Mouse (Mus musculus): ENCODE results near the gene Gm20547.
"Not testable (repeated sequence)": the region's sequence is repeated elsewhere in the genome, so short reads cannot be mapped to it uniquely, and the experiment has no call there.

The Gm20547 gene

DNA sequence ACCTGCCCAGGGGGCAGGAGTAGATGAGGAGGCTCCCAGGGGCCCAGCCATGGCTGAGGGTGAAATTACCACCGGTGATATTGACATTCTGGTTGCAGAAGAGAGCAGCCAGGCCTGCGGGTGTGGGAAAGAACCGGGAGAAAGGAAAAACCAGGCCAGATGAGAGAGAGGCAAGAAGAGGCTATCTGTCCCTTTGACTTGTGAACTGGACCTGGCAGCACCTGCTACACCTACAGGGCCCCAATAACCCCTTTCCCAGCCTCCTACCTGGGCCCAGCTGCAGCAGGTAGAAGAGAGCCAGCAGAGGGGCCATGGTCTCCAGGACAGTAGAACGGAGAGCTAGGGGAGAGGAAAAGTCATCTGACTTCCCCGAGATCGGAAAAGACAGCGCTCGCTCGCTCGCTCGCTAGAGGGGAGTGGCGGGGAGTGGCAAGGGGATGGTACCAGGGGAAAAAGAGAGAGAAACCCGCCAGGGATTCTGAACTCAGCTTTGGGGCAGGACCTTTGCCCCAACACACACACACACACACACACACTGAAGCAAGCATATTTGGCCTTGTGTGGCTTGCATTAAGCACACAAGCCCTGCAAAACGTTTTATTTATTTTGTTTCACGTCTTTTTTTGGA lies at the start of gene Gm20547:
Gene Gm20547 (minus strand): TSS at position 360 of the 628 bp plus-strand sequence.
- DNase-seq (ENCODE audit: low spot score): no peak

DNA sequence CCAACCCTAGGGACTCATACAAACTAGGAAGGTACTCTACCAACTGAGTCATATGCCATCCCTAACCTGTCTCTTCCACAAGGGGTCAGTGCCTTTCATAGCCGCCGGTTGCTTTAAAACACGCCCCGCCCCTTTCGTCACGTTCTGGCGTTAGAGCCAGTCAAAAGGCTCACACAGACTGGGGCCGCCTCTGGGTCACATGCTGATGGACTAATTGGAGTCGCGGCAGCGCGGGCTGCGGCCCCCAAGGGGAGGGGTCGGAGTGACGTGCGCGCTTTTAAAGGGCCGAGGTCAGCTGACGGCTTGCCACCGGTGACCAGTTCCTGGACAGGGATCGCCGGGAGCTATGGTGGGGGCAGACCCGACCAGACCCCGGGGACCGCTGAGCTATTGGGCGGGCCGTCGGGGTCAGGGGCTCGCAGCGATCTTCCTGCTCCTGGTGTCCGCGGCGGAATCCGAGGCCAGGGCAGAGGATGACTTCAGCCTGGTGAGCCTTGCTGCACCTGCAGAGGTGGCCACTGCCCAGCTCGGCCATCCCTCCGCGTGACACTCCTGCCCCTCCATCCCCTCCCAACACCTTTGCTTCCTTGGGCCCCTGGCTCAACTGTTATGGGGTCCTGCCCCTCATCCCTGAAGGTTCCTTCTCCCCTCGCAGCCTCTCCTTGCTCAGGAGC lies 49.4 kb upstream of the Gm20547 start, which contains the start of gene Neu1:
Gene Neu1 (plus strand): TSS at position 193 of the 674 bp plus-strand sequence.
- DNase-seq (ENCODE audit: low spot score): peak; percentile 97

- DNase-seq (ENCODE audit: low spot score): no peak
Observed at GRCm38 (mm10) chr17:34928841-34929240, 47.0 kb upstream of the Gm20547 start.

- no peak for DNase-seq (ENCODE audit: low spot score)
Observed at GRCm38 (mm10) chr17:34927306-34928019, 45.6 kb upstream of the Gm20547 start.

GRCm38 (mm10) chr17:34924258-34924657 lies 42.4 kb upstream of the Gm20547 start:
- DNase-seq (ENCODE audit: low spot score): no peak

- no peak for DNase-seq (ENCODE audit: low spot score)
Observed at GRCm38 (mm10) chr17:34922939-34923338, 41.1 kb upstream of the Gm20547 start.

- no peak for DNase-seq (ENCODE audit: low spot score)
Observed at GRCm38 (mm10) chr17:34917188-34917587, 35.3 kb upstream of the Gm20547 start.

DNA sequence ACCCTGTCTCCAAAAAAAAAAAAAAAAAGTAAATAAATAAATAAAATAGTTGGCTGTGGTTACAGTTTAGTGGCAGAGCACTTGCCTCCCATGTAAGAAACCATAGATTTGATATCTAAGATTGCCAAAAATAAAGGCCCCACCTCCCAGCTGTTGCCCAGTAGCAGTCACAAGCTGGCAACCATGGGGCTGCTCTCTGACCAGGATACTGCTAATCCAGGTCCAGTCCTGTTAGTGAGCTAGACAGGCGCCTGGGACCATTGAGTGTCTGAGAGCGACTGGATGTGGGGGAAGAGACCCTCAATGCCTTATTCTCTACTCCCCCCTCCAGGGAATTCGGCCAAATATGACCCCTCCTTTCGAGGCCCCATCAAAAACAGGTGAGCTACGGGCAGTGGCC lies 34.5 kb upstream of the Gm20547 start:
- DNase-seq (ENCODE audit: low spot score): no peak

GRCm38 (mm10) chr17:34915410-34915831 lies 33.6 kb upstream of the Gm20547 start:
- DNase-seq (ENCODE audit: low spot score): peak; percentile 52

- DNase-seq (ENCODE audit: low spot score): no peak
Observed at GRCm38 (mm10) chr17:34913930-34914665, 32.3 kb upstream of the Gm20547 start, which contains the start of gene Slc44a4. Gene Slc44a4 (plus strand): TSS chr17:34914466.

- DNase-seq (ENCODE audit: low spot score): peak; percentile 73
Observed at GRCm38 (mm10) chr17:34911945-34912351, 30.1 kb upstream of the Gm20547 start.

- DNase-seq (ENCODE audit: low spot score): no peak
Observed at GRCm38 (mm10) chr17:34910982-34911381, 29.1 kb upstream of the Gm20547 start.

- no peak for DNase-seq (ENCODE audit: low spot score)
Observed at GRCm38 (mm10) chr17:34902895-34903294, 21.1 kb upstream of the Gm20547 start.

- DNase-seq (ENCODE audit: low spot score): not testable (repeated sequence)
Observed at GRCm38 (mm10) chr17:34901948-34902347, 20.1 kb upstream of the Gm20547 start.

GRCm38 (mm10) chr17:34900826-34901225 lies 19.0 kb upstream of the Gm20547 start:
- not testable (repeated sequence) for DNase-seq (ENCODE audit: low spot score)

- DNase-seq (ENCODE audit: low spot score): no peak
Observed at GRCm38 (mm10) chr17:34899890-34900243, 18.0 kb upstream of the Gm20547 start.

GRCm38 (mm10) chr17:34899053-34899889 lies 17.4 kb upstream of the Gm20547 start:
- DNase-seq (ENCODE audit: low spot score): peak; percentile 56

DNA sequence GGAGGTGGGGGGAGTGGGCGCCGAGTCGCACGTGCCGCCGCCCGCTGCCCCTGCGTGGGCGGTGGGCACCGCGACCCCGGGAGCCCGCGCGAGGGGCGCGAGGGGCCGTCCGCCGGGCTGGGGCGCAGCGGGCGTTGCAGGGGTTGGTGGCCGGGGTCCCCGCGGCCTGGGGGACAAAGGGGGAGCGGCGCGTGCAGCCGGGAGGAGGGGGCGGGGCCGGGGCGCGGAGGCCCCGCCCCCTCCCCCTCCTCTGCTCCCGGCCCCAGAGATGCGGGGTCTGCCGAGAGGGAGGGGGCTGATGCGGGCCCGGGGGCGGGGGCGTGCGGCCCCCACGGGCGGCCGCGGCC lies 16.8 kb upstream of the Gm20547 start:
- no peak for DNase-seq (ENCODE audit: low spot score)

- peak; percentile 86 for DNase-seq (ENCODE audit: low spot score)
Observed at GRCm38 (mm10) chr17:34898160-34898586, 16.3 kb upstream of the Gm20547 start, which contains the start of the genes C2 and Ehmt2. Gene C2 (minus strand): TSS chr17:34898265. Gene Ehmt2 (plus strand): TSS chr17:34898469.

- DNase-seq (ENCODE audit: low spot score): no peak
Observed at GRCm38 (mm10) chr17:34897373-34898159, 15.7 kb upstream of the Gm20547 start.

Measured in ovary, postnatal 36 days (tissue).